Mouse (Mus musculus): Measurements from ENCODE around the gene Hpgd.

DNA sequence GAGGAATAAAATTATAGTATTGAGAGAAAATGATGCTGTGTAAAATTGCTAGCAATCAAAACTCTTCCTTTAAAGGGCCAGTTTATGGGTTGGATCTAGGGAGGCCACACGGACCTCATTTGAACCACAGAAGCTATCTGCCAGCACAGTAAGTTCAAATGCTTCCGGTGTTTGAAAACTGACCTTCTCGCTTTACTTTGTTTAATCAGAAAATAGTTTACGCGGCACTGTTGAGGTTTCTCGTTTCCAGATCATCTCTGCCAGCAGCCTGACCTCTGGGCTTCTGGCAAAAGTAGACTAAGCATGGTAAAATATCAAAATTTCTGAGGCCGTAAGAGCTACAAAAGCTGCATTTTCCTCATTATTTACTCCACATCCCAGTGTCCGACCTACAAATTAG lies 42.4 kb downstream of the Hpgd start:
- TF ChIP-seq POLR2A (IDR thresholded peaks at IDR 0.05; ENCODE audit: extremely low read depth, insufficient read depth, low read length) = no peak
- no peak for TF ChIP-seq CTCF (IDR thresholded peaks at IDR 0.05; ENCODE audit: low read depth, low read length)

All from liver, adult 2 months (tissue).